Mouse (Mus musculus) heart, postnatal 0 days (tissue): ENCODE measurements around the gene Gipc3. TPM values are rescaled to one million over a fixed set of nuclear protein-coding genes. Genes with fewer than 3 reads are reported as not detected.

Source experiments
- ATAC-seq: fragments of 200-750 bp; cut with Nextera tagmentation; 2 replicates; pipeline ENCODE4 v1.8.0; 2017; ENCODE audit warnings: low read depth, moderate number of reproducible peaks, moderate library complexity; ENCODE audit not compliant: insufficient read depth
- DNase-seq: peaks from one replicate; pipeline ENCODE4 v3.0.0-alpha.2; 2016; ENCODE audit warnings: low spot score
- H3K27ac ChIP-seq: fragments of 300-500 bp; sonication (generic); 2 replicates; pipeline ENCODE4 v1.5.1; 2014; ENCODE audit warnings: low read depth, mild to moderate bottlenecking
- H3K27me3 ChIP-seq: fragments of 300-500 bp; sonication (generic); 2 replicates; pipeline ENCODE4 v1.6.1; 2014; ENCODE audit warnings: low read length, mixed read lengths; ENCODE audit not compliant: control insufficient read depth, insufficient read depth
- H3K36me3 ChIP-seq: fragments of 300-500 bp; sonication (generic); replicated peaks from 2 replicates; pipeline ENCODE4 v1.6.1; 2014; ENCODE audit warnings: low read length, mixed read lengths; ENCODE audit not compliant: control insufficient read depth, insufficient read depth
- H3K4me1 ChIP-seq: fragments of 300-500 bp; sonication (generic); 2 replicates; pipeline ENCODE4 v1.6.1; 2014; ENCODE audit warnings: antibody characterized with exemption; ENCODE audit not compliant: control insufficient read depth, insufficient read depth
- H3K4me2 ChIP-seq: fragments of 300-500 bp; sonication (generic); 2 replicates; pipeline ENCODE4 v1.6.1; 2014; ENCODE audit warnings: low read depth, mild to moderate bottlenecking, low read length, moderate library complexity
- H3K4me3 ChIP-seq: fragments of 300-500 bp; sonication (generic); 2 replicates; pipeline ENCODE4 v1.5.1; 2014; ENCODE audit warnings: low read depth, low read length
- H3K9ac ChIP-seq: fragments of 300-500 bp; sonication (generic); replicated peaks from 2 replicates; pipeline ENCODE4 v1.6.1; 2014; ENCODE audit warnings: low read depth, low read length, mixed read lengths
- H3K9me3 ChIP-seq: fragments of 300-500 bp; sonication (generic); replicated peaks from 2 replicates; pipeline ENCODE4 v1.6.1; 2016; ENCODE audit warnings: low read length; ENCODE audit not compliant: control insufficient read depth
- CTCF ChIP-seq: IDR thresholded peaks from 2 replicates; pipeline ENCODE4 v1.5.1; 2016; ENCODE audit warnings: antibody characterized with exemption, control low read depth, low read depth
- EP300 ChIP-seq: IDR thresholded peaks from 2 replicates; pipeline ENCODE4 v1.6.1; 2016; ENCODE audit warnings: antibody characterized with exemption, low read depth
- WGBS: fragments of 180-500 bp; shearing (Covaris S2); extraction: QIAGEN DNeasy Blood & Tissue Kit; methylation state at CpG from one replicate; pipeline ENCODE4 v1.1.7; 2014; 5-methylcytosine and 5-hydroxymethylcytosine counted together
- polyA plus RNA-seq: library from polyadenylated mRNA; unstranded; fragments of >200 nt; fragmentation: Nextera tagmentation; extraction: Ambion mirVana; gene quantifications from 2 replicates; pipeline ENCODE4 v1.2.1, GENCODE M21; 2015
- total RNA-seq: library from RNA; depleted of rRNA; stranded (reverse); fragments of >200 nt; gene quantifications from 2 replicates; pipeline ENCODE4 v1.2.3, GENCODE M21; 2014; ENCODE audit warnings: low replicate concordance

Gipc3 gene
- total and polyA plus RNA-seq, 2 experiments from 2014 or later = 0.08 to 0.16 TPM

GRCm38 (mm10) chr10:81362336-81362949 is 19.4 kb upstream of the Gipc3 start:
- ATAC-seq (peak; percentile 22), DNase-seq (peak; percentile 44)
- peaks cover 42% of the 10 kb centered on the region for H3K4me1 ChIP-seq
- 45% methylated on average over 12 of the region's 12 CpGs for WGBS
- peak overlapping the region; percentile 68 for H3K4me2 ChIP-seq
- TF ChIP-seq CTCF = no peak
- no peak for TF ChIP-seq EP300
- peaks cover 20% of the 10 kb centered on the region for H3K36me3 ChIP-seq
- peak overlapping the region; percentile 82 for H3K27ac ChIP-seq
- peak overlapping the region; percentile 37; the same call in 1 of the 2 replicates for H3K9ac ChIP-seq
- H3K27me3 ChIP-seq = peaks cover 3% of the 10 kb centered on the region; the same call in 1 of the 2 replicates
- H3K9me3 ChIP-seq = no peaks in the 10 kb centered on the region
- no peak overlapping the region for H3K4me3 ChIP-seq

- Histone ChIP-seq H3K27me3 (peaks cover 3% of the 10 kb centered on the region; the same call in 1 of the 2 replicates), H3K9ac (no peak overlapping the region; the same call in 1 of the 2 replicates), H3K9me3 (no peaks in the 10 kb centered on the region), H3K4me1 (peaks cover 42% of the 10 kb centered on the region), H3K36me3 (0 out of 2 replicates have a peak, but pooled peaks cover 6% of the 10 kb centered on the region), H3K27ac (peak overlapping the region; percentile 44; the same call in 1 of the 2 replicates), H3K4me3 (no peak overlapping the region), H3K4me2 (no peak overlapping the region)
- ATAC-seq (no peak), DNase-seq (no peak)
- 51% methylated on average over 8 of the region's 8 CpGs for WGBS
- no peak for TF ChIP-seq EP300
- no peak for TF ChIP-seq CTCF
Measured at GRCm38 (mm10) chr10:81360721-81361120, 17.7 kb upstream of the Gipc3 start.

GRCm38 (mm10) chr10:81358841-81359240 is 15.8 kb upstream of the Gipc3 start:
- peaks cover 25% of the 10 kb centered on the region for H3K4me1 ChIP-seq
- H3K36me3 ChIP-seq = 0 out of 2 replicates have a peak, but pooled peaks cover 6% of the 10 kb centered on the region
- no peak for DNase-seq
- no peak overlapping the region for H3K4me3 ChIP-seq
- TF ChIP-seq CTCF = no peak
- TF ChIP-seq EP300 = no peak
- ATAC-seq = no peak
- no peaks in the 10 kb centered on the region for H3K9me3 ChIP-seq
- H3K27me3 ChIP-seq = no peaks in the 10 kb centered on the region
- no peak overlapping the region for H3K9ac ChIP-seq
- WGBS = 63% methylated on average over 1 of the region's 1 CpGs
- H3K27ac ChIP-seq = no peak overlapping the region
- H3K4me2 ChIP-seq = peak overlapping the region; percentile 99

DNA sequence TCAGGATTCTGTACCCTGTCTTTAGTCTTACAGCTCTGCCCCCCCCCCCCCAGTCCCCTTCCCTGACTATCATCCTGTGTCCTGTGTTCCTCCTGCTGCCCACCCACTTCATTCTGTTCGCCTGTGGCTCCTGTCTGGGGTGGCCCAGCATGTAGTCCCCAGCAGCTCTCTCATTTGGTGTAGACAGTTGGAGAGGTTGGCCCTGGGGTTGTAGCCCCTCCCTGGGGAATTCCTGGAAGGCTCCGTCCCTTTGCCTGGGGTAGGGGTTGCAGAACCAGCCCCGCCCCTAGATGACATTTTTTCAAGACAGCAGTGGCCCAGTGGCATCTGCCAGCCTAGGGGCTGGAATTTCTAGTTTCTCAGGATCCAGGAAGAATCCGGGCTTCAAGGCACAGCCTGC is 15.1 kb upstream of the Gipc3 start:
- Histone ChIP-seq H3K9ac (peak overlapping the region; percentile 80), H3K4me2 (peak overlapping the region; percentile 99), H3K4me1 (peaks cover 20% of the 10 kb centered on the region), H3K27me3 (no peaks in the 10 kb centered on the region), H3K4me3 (peak overlapping the region; percentile 76), H3K9me3 (no peaks in the 10 kb centered on the region), H3K27ac (peak overlapping the region; percentile 63; the same call in 1 of the 2 replicates), H3K36me3 (0 out of 2 replicates have a peak, but pooled peaks cover 6% of the 10 kb centered on the region)
- TF ChIP-seq CTCF = no peak
- no peak for TF ChIP-seq EP300
- DNase-seq (no peak), ATAC-seq (no peak)
- 22% methylated on average over 4 of the region's 4 CpGs for WGBS

GRCm38 (mm10) chr10:81356991-81357844 is 14.2 kb upstream of the Gipc3 start, which contains the start of gene Mfsd12:
Gene Mfsd12 (plus strand): TSS chr10:81357491.
- no peak for TF ChIP-seq CTCF
- TF ChIP-seq EP300 = no peak
- ATAC-seq (peak; percentile 89), DNase-seq (peak; percentile 86)
- 2% methylated on average over 77 of the region's 79 CpGs for WGBS
- Histone ChIP-seq H3K36me3 (0 out of 2 replicates have a peak, but pooled peaks cover 6% of the 10 kb centered on the region), H3K4me3 (peak within 1 kb of the TSS; percentile 76), H3K4me1 (peaks cover 13% of the 10 kb centered on the region), H3K9ac (peak within 1 kb of the TSS; percentile 80), H3K4me2 (peak within 1 kb of the TSS; percentile 99), H3K9me3 (no peaks in the 10 kb centered on the region), H3K27ac (peak within 1 kb of the TSS; percentile 63), H3K27me3 (no peaks in the 10 kb centered on the region)
